Mouse (Mus musculus) ovary, postnatal 10 days (tissue): ENCODE results near the gene Hist1h1c.
"Not testable (repeated sequence)": the region's sequence is repeated elsewhere in the genome, so short reads cannot be mapped to it uniquely, and the experiment has no call there.

Experiments
- DNase-seq: peaks from one replicate; pipeline ENCODE4 v3.0.0; 2022; ENCODE audit warnings: low spot score

Gene Hist1h1c

DNA sequence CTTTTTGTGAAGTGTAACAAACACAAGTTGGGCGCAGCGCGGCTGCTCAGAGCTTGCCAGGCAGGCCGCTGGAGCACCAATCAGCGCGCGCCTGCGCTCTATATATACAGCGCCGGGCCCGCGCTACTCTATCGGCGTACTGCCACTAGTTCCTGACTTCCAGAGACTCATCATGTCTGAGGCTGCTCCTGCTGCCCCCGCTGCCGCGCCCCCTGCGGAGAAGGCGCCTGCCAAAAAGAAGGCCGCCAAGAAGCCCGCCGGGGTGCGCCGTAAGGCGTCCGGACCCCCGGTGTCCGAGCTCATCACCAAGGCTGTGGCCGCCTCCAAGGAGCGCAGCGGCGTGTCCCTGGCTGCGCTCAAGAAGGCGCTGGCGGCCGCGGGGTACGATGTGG lies at the start of gene Hist1h1c:
Gene Hist1h1c (plus strand): TSS at position 132 of the 392 bp plus-strand sequence.
- DNase-seq, result peak; percentile 95

DNA sequence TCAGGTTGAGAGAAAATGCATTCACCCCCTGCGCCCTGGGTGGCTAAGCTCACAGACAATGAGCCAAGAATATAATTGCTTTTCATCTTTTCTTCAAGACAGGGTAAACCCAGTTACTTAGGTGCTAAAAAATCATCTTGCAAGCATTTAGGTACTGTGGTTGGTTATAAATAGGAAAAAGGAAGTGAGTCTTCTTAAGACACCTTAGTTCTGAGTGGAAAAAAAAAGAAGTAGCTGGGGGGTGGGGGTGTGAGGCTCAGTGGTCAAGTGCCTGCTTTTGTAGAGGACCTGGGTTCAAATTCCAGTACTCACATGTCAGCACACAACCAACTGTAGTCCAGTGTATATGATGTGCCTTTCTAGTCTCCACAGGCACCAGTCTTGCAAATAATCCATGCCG lies 49.7 kb upstream of the Hist1h1c start:
- no peak for DNase-seq

DNA sequence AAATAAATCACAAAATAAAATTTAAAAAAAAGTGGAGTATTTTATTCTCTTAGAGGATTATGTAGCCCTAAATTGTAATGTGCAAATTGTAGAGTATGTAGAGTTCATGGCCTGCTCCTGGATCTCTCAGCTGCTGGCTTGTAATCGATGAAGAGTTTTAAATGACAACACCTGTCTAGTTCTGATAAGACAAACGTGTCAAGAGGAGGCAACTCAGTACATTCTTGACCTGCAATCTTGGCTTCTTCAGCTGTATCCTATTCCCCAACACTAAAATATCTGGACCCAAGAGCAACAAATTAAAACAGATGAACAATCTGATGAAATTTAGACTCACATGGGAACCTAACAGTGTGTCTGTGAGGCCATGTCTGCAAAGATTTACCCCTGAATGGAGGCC lies 49.1 kb upstream of the Hist1h1c start:
- DNase-seq, result no peak

DNA sequence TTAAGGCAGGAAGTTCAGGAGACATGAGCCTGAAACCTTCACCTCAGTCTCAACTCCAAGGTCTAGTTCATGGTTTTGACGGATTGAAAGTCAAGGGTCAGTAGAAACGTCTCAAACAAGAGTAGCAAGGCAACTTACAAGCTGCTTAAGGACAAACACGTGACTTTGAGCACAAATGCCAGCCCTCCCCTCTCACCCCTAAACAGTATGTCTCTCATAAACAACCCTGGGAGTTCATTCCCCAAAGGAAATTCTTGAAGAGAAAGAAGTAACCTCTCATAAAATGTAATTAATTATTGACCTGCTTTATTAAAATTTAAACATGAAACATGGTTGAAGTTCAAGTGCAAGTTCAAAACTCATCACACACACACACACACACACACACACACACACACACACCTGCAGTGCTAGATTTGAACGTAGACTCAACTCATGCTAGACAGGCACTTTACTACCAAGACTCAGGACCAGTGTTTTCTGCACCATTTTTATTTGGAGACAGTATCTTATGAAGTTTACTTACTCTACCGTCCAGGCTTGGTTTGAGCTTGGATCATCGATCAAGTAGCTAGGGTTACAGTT lies 44.7 kb upstream of the Hist1h1c start:
- no peak for DNase-seq

DNA sequence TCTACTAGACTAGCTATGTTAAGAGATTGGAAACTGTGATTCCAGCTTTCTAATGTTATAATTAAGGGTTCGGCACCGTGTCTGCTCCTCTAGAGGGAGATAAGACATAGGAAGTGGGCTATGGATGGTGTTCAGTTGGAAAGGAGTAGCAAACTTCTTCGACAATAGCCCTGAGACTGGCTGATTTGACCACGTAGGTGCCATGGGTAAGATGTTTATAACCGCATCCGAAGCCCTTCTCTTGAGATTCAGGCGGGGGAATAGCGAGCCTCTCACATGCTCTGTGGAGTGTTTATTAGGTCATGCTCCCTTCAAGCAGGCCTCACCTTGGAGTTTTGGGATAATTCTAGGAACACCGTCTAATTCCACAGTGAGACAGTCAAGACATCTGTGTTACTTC lies 43.7 kb upstream of the Hist1h1c start:
- no peak for DNase-seq

DNA sequence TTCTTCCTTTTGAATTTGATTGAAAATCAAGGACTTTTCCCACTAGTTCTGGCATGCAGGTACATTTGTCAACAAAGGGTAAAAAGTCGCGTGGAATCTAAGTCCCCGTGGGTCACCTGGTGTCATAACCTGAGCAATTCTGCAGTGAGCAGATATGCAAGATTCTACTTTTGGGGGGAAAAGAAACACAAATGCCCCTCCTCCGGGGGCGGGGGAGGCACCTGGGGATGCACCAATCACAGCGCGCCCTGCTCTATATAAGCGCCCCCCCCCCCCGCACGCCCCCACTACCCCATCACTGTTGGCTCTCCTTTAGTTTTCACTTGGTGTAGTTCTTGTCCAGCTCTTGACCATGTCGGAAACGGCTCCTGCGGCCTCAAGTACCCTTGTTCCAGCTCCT lies 43.1 kb upstream of the Hist1h1c start, which contains the start of gene Hist1h1t:
Gene Hist1h1t (plus strand): TSS at position 301 of the 400 bp plus-strand sequence.
- DNase-seq, result no peak

DNA sequence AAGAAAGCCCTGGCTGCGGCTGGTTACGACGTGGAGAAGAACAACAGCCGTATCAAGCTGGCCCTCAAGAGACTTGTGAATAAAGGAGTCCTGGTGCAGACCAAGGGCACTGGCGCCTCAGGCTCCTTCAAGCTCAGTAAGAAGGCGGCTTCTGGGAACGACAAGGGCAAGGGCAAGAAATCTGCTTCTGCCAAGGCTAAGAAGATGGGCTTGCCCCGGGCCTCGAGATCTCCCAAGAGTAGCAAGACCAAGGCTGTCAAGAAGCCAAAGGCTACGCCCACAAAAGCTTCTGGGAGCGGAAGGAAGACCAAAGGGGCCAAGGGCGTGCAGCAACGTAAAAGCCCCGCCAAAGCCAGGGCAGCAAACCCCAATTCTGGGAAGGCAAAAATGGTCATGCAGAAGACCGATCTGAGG lies 42.5 kb upstream of the Hist1h1c start:
- no peak for DNase-seq

DNA sequence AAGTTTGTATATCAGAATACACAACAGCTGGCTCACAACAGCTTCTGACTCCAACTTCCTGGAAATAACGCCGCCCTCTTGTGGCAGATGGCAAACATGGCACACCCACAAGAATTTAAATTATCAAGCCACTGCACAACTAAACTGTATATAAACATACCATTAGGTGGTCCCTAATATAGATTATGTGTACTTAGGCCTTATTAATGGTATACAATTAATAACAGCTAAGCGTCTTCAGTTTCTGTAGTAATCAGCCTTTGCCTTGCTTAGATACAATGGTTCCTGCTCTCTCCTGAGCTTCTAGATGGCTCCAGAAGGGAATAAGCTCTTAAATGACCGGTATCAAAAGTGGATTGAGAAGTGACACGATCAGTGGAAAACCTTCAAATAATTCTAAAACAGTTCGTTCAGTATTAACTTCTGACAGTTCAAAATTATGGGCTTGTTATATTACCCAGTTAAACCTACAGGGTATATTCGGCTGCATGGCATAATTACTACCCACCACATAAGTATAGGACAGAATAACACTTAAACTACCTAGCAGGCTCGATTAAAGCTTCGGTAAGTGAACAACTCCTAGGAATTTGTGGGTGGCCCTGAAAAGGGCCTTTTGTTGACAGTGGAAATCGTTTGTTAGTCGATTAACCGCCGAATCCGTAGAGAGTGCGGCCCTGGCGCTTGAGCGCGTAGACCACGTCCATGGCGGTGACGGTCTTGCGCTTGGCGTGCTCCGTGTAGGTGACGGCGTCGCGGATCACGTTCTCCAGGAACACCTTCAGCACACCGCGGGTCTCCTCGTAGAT lies 40.9 kb upstream of the Hist1h1c start:
- no peak for DNase-seq

DNA sequence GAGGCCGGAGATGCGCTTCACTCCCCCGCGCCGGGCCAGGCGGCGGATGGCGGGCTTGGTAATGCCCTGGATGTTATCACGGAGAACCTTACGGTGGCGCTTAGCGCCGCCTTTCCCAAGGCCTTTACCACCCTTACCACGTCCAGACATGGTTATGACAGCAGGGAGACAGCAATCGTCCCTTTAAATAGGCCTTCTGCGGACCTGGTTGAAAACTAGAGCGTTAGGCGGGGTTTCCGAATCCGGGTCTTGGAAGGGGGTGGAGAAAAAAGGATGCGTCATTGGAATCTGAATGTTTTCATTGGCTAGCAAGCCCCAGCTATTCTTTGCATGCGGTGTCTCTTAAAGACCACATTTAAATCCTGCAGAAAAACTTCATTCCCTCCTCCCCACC lies 40.3 kb upstream of the Hist1h1c start, which contains the start of gene Hist1h4c:
Gene Hist1h4c (minus strand): TSS at position 155 of the 394 bp plus-strand sequence.
- DNase-seq, result peak; percentile 100

DNA sequence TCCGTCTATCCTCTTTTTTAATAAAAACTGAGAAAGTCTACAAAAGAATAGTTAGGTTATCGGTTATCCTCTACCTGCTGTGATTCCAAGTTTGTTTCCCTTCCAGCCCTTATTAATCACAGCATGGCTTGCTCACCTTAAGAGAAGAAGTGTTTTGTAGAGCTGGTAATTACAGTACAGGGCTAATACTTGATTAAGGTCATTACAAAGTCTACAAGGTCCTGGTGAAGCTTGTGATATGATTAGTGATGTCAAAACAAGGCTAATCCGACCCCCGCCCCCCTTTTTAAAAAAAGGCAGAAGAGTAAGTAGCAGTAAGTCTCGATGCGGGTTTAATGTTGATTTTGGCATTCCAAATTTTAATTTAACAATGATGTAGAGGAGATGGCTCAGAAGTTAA lies 39.6 kb upstream of the Hist1h1c start:
- DNase-seq, result no peak

DNA sequence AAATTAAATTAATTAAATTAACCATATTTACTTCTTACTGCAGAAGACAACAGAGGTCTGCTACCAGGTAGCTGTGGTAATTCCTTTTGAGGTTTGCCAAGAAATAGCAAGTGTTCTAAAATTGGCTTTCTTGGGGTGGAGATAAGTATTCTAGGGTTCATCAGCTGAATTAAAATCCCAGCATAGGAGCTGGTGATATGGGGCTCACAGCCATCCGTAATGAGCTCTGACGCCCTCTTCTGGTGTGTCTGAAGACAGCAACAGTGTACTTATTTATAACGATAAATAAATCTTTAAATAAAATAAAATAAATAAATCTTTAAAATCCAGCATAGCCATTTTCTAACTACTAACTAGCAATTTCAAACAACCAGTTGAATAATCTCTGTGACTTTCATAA lies 38.8 kb upstream of the Hist1h1c start:
- DNase-seq, result no peak

DNA sequence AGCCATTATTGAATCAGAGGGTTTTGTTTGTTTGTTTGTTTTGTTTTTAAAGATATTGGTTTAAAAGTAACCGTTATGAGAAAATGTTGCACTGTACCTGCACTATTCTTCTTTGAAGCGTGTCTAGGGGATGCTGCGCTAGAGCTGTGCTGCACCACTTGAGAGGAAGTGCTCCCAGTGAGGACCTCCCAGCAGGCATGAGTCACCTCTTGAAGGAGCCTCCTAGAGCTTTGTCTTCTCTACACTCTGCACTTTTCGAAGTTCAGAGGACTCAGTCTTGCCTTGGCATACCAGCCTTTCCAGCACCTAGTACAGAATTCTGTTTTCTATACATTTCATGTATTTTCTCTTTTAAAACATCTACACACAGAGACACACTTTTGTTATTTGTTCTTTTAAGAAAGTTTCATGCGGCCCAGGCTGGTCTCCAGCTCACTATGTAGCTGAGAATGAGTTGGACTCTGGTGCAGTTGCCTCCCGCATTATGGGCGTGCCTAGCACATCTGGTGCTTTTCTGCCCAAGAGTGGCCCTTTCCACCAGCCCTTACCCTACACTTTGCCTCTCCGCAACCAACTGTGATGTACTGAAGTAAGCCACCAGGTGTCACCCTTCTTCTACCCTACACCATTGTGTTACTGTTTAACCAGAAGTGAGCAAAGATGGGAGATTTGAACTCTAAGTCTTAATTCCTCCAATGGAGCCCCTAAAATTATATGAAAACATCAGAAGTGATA lies 37.7 kb upstream of the Hist1h1c start:
- DNase-seq, result no peak

DNA sequence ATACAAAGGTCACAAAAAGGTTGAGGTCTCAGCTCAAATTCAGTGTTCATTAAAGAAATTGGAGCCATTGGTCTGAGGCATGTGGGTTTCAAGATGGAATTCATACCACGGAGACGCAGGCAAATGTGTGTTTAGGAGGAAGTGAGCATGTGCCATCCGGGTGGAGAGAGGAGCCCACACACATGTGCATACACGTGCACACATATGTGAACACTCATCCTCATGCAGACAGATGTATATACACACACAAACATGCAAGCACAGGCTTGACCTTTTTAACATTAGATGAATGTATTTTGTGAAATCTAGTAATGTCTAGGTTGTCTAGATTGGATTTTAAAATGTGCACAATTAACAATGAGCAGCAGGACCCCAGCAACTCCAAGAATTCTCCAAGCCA lies 36.4 kb upstream of the Hist1h1c start:
- DNase-seq, result no peak

DNA sequence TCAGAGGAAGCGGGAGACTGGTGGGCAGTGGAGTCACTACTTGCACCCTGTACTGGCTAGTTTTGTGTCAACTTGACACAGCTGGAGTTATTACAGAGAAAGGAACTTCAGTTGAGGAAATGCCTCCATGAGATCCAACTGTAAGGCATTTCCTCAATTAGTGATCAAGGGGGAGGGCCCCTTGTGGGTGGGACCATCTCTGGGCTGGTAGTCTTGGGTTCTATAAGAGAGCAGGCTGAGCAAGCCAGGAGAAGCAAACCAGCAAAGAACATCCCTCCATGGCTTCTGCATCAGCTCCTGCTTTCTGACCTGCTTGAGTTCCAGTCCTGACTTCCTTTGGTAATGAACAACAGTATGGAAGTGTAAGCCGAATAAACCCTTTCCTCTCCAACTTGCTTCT lies 35.8 kb upstream of the Hist1h1c start:
- DNase-seq, result not testable (repeated sequence)

DNA sequence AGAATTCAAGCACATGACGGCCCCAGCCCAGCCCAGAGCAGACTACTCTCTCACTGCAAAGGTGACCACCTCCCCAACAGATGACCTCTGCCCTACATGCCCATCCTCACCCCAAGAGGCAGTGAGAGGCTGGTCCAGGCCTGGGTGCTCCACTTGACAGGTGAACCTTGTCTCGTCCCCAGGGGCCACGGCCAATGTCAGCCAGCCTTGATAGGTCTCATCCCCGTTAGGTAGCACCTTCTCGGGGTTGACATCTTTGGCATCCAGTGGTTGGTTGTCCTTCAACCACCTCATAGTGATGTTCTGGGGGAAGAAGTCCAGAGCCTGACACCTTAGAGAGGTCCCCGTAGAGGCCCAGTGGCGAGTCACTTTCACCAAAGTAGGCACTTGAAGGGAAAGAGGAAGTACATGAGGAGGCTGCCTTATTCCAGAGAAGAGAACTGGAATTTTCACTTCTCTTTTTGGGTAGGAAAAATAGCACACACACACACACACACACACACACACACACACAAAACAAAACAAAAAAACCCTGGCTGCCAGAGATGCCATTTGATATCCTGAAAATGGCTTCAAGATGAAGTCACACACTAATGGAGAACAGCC lies 32.8 kb upstream of the Hist1h1c start:
- no peak for DNase-seq

DNA sequence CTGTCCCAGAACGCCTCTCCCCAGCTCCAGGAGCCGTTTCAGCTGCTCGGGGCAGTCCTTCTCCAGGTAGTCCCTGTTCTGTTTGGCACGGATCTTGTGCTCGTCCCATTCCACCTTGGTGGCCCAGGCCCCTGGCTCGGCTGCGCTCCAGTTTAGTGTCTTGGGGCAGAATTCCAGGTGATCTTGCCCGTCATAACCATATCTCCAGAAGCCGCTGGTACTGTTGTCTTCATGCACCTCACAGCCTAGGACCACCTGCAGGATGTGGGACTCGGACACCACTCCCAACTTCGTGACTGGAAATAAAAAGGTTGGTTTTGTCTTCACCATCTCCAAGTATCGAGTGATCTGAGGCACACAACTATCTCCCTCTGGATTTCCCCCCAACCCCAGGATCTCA lies 31.8 kb upstream of the Hist1h1c start:
- DNase-seq, result no peak

DNA sequence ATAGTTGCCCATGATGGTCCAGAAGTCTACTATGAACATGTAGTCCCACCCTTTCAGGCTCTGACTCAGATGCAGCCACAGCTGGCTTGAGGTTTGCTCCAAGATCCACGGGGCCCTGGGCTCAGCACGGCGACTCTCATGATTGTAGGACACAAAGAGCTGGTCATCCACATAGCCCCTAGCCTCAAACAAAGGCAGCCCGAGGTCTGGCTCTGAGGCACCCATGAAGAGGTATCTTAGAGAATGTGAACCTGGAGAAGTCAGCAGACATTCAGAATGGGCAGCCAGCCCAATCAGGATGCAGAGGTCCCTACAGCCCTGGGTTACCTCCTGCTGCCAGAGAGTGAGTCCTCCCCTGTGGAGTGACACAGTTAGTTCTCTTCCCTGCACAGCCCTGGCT lies 30.6 kb upstream of the Hist1h1c start:
- no peak for DNase-seq

DNA sequence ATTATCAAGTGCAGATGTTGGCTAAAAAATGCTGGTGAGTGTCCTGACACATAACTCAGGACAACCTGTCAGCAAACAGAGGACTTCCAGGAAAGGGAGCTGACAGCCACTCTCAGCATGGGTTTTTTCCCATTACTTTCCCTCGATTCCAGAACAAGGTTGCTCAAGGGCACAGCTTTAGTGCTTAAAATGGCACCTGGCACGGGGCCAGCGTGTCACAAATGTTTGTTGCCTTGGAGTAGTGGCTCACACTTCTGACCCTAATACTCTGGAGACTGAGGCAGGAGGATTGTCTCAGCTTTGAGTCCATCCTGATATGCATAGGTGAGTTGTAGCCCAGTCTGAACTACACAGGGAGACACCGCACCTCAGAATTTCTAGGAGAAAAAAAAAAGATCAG lies 30.0 kb upstream of the Hist1h1c start:
- DNase-seq, result no peak

DNA sequence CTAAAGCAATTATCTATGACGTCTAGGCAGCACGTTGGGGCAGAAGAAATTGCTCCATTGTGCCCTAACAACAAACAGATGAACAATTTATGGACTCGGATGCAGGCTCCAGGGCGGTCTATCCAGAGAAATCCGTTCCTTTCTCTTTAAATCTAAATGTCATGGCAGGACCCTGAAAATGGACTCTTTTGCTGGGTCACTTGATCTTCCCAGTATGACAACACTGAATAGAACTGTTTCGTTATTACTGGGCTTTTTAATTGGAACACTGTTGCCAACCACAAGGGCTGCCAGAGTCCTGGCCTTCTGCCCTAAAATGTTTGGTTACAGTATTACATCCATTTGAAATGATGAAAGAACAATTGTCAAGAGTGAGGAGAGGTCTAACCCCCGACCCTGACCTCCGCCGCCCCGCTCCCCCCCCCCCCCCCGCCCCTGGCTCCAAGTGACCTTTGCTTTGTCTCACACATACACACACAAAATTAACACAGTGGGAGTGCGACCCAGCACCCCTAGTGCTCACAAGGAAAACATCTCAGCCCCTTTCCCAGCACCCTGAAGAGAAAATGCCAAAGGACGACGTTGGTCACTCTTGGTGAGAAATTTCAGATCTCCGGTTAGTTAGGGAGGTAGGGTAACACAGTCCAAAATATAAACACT lies 28.8 kb upstream of the Hist1h1c start:
- no peak for DNase-seq

DNA sequence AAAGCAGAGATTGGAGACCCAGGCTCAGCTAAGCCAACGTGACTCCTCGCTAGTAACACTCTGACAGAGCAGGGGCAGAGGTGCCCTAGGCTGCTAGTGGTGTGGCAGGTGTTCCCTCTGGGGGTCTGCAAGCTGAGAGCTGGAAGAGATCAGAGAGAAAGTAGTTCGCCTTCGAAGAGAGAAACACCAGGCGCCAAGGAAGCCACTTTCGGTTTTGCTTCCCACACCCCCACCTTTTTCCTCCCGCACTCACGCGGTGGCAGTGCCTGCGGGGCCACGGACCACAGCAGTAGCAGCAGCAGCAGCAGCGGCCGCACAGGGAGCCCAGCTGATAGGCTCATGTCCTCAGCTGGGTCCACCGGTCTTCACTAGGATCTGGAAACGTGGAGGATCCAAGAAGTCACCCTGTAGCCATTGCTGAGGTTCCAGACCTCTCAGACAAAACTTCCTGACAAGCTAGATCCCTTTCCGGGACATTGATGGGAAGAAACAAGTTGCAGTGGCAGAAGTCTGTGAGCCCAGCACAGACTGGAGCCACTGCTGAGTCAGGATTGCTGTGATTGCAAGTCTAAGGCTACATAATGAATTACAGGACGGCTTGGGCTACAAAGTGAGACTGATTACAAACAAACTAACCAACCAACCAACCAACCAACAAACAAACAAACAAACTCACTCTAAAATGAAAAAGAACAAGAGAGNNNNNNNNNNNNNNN lies 28.1 kb upstream of the Hist1h1c start, which contains the start of gene Hfe:
Gene Hfe (minus strand): TSS at position 481 of the 716 bp plus-strand sequence.
- DNase-seq, result peak; percentile 28
